Mouse (Mus musculus): ENCODE data around the gene Tmsb15b2.
"Not testable (repeated sequence)": the region's sequence is repeated elsewhere in the genome, so short reads cannot be mapped to it uniquely, and the experiment has no call there.

The Tmsb15b2 gene

DNA sequence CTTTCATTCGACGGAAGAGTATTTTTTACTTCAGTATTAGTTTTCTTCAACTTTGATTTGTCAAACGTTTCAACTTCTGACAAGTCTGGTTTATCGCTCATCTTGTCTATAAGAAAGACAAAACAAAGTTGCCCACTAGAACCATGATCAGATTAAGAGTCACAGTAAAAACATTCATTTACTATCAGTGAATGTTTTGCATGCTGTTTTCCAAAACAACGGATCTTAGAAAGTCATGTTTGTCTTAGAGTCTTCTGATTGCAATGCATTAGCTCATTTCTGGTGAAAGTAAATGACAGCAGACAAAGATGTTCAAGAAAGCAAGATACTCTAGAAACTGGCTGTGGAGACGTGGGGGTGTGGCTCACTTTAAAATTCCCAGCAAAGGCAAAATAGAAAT is at the start of gene Tmsb15b2:
TSS of gene Tmsb15b2 (minus strand) at position 101 of the 400 bp plus-strand sequence.
- DNase-seq, result not testable (repeated sequence)

- peak; percentile 71 for DNase-seq
Measured at GRCm38 (mm10) chrX:137019310-137019709, 44.0 kb upstream of the Tmsb15b2 start.

GRCm38 (mm10) chrX:137017668-137018067 is 42.4 kb upstream of the Tmsb15b2 start:
- no peak for DNase-seq

GRCm38 (mm10) chrX:137015099-137015709 is 39.9 kb upstream of the Tmsb15b2 start:
- peak; percentile 49 for DNase-seq

- DNase-seq, result no peak
Measured at GRCm38 (mm10) chrX:136996256-136996655, 21.0 kb upstream of the Tmsb15b2 start.

GRCm38 (mm10) chrX:136993641-136994040 is 18.3 kb upstream of the Tmsb15b2 start:
- no peak for DNase-seq

DNA sequence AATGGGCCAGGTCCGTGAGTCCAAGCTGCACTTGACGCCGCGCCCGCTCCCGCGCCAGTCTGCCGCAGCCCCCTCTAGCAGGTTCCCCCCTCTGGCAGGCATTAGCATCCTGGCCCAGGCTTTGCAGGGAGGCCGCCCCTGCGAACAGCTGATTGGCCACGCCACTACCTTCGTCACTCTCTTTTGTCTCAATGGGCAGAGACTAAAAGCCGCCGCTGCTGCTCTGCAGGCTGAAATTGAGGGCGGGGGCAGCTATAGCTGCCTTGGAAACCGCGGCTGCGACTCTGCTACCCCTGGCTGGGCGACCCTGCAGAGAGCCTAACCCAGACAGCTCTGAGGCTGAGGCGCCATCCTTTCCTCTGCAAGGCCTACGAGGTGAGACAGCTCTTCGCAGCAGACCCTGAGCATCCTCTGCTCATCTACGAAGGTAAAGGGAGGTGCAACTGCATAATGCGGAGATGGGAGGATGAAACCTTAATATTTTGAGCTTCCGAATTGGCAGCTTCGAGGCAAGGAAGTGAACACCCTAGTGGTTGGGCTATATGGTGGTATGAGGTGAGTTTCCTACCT is 17.8 kb upstream of the Tmsb15b2 start, which contains the start of gene Zcchc18:
TSS of gene Zcchc18 (plus strand) at position 178 of the 570 bp plus-strand sequence.
- peak; percentile 48 for DNase-seq

- DNase-seq, result no peak
Measured at GRCm38 (mm10) chrX:136992191-136992965, 17.1 kb upstream of the Tmsb15b2 start.

GRCm38 (mm10) chrX:136991274-136991673 is 16.0 kb upstream of the Tmsb15b2 start:
- DNase-seq, result no peak

GRCm38 (mm10) chrX:136986039-136986438 is 10.7 kb upstream of the Tmsb15b2 start:
- DNase-seq, result no peak

DNA sequence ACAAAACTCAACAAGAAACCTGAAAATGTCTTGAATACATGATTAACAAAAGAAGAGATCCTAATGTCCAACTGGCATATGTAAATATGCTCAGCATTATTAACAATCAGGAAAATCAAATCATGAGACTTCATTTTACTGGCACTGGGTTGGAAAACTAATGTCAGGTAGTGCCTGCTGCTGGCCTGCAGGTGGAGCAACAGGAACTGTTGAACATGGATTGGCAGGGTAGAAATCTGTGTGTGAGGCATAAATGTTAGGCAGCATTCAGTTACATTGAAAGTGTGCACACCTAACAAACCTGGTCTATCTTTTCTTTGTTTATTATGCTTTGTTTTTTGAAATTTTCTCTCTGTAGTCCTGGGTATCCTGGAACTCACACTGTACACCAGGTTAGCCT is 3.3 kb upstream of the Tmsb15b2 start:
- no peak for DNase-seq

GRCm38 (mm10) chrX:136976424-136977084 is 1.3 kb upstream of the Tmsb15b2 start, which contains the start of the genes Tmsb15l and Tmsb15b1:
TSS of gene Tmsb15l (minus strand) at chrX:136976869.
TSS of gene Tmsb15b1 (minus strand) at chrX:136976874.
- peak; percentile 64 for DNase-seq

DNA sequence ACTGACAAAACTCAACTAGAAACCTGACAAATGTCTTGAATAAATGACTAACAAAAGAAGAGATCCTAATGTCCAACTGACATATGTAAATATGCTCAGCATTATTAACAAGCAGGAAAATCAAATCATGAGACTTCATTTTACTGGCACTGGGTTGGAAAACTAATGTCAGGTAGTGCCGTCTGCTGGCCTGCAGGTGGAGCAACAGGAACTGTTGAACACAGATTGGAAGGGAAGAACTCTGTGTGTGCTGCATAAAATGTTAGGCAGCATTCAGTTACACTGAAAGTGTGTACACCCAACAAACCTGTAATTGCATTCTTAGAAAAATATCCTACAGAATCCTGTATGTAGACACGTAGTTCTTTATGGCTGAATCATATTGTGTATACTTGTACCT is 15.6 kb downstream of the Tmsb15b2 start:
- DNase-seq, result peak; percentile 0

GRCm38 (mm10) chrX:136958300-136958699 is 17.0 kb downstream of the Tmsb15b2 start:
- not testable (repeated sequence) for DNase-seq

GRCm38 (mm10) chrX:136957583-136958279 is 17.6 kb downstream of the Tmsb15b2 start:
- DNase-seq, result peak; percentile 30

GRCm38 (mm10) chrX:136937985-136938384 is 37.3 kb downstream of the Tmsb15b2 start:
- DNase-seq, result no peak

DNA sequence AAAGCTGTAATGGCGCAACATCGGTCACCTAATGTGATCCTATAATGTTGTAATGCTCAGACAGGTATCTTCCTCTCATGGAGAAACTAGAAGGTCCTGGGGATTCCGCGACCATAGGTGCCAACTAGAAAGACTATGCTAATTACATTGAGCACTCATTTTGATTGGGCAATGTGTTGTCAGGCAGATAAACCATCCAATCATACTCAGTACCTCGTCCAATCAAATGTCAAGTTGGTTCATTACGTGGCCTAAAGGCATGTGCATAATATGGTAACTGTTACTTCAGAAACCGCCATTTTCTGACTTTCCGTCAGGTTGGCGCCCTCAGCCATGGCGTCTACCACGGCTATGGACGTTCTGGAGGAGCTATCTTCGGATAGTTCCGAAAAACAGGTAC is 48.3 kb downstream of the Tmsb15b2 start, which contains the start of gene H2bfm:
TSS of gene H2bfm (plus strand) at position 295 of the 400 bp plus-strand sequence.
- no peak for DNase-seq

- DNase-seq, result no peak
Measured at GRCm38 (mm10) chrX:136925863-136926262, 49.4 kb downstream of the Tmsb15b2 start.
